ENCODE assay signal across 15 mouse cellular contexts in genomic region chr13:72826613-72827012, GRCm38 (mm10).
"Had no signal": no experiment of that assay in that cellular context is flagged by ENCODE, and none has a peak within 500 bp of the region (broad histone marks: within the 10 kb centered on the region; RNA-seq: fewer than 3 reads in every experiment).

No protein-coding gene starts in this region.

- H3K9ac ChIP-seq: lung, embryonic 14.5 days; neural tube, embryonic 15.5 days had no signal

- H3K27ac ChIP-seq: layer of hippocampus, adult 2 months; limb, embryonic 10.5 days; macrophage; neural tube, embryonic 15.5 days had no signal

- H3K4me2 ChIP-seq: liver, embryonic 11.5 days; lung, embryonic 14.5 days; neural tube, embryonic 15.5 days had no signal

- DNase-seq: kidney, adult 18-20 months; kidney, postnatal 10 days; kidney, postnatal 4 days; lung, embryonic 14.5 days; lung, postnatal 10 days; right cerebral cortex, adult 18-20 months; right cerebral cortex, postnatal 25 days; thymus, postnatal 36 days had no signal

- H3K27me3 ChIP-seq: megakaryocyte, embryonic 14.5 days had no signal

- H3K4me3 ChIP-seq: layer of hippocampus, adult 2 months; limb, embryonic 10.5 days; myocyte; neural tube, embryonic 15.5 days had no signal

- H3K9me3 ChIP-seq: limb, embryonic 10.5 days; neural tube, embryonic 15.5 days had no signal

- H3K4me1 ChIP-seq: limb, embryonic 10.5 days; megakaryocyte, embryonic 14.5 days; neural tube, embryonic 15.5 days had no signal

- H3K36me3 ChIP-seq: limb, embryonic 10.5 days; neural tube, embryonic 15.5 days had no signal
